Mouse (Mus musculus) midbrain, embryonic 13.5 days (tissue): ENCODE measurements around the gene Col4a3bp. TPM values are rescaled to one million over a fixed set of nuclear protein-coding genes. Genes with fewer than 3 reads are reported as not detected.

Source experiments
- ATAC-seq: fragments of 200-750 bp; cut with Nextera tagmentation; 2 replicates; pipeline ENCODE4 v1.8.0; 2017; ENCODE audit warnings: mild to moderate bottlenecking, moderate TSS enrichment, moderate library complexity
- H3K27ac ChIP-seq: fragments of 300-500 bp; sonication (generic); 2 replicates; pipeline ENCODE4 v1.5.1; 2015; ENCODE audit warnings: inconsistent platforms, mild to moderate bottlenecking, moderate library complexity
- H3K27me3 ChIP-seq: fragments of 300-500 bp; sonication (generic); 2 replicates; pipeline ENCODE4 v1.6.1; 2015; ENCODE audit warnings: mild to moderate bottlenecking, inconsistent platforms
- H3K36me3 ChIP-seq: fragments of 300-500 bp; sonication (generic); 2 replicates; pipeline ENCODE4 v1.6.1; 2015; ENCODE audit warnings: mild to moderate bottlenecking, inconsistent platforms
- H3K4me1 ChIP-seq: fragments of 300-500 bp; sonication (generic); replicated peaks from 2 replicates; pipeline ENCODE4 v1.6.1; 2015; ENCODE audit warnings: inconsistent platforms
- H3K4me2 ChIP-seq: fragments of 300-500 bp; sonication (generic); replicated peaks from 2 replicates; pipeline ENCODE4 v1.6.1; 2015; ENCODE audit warnings: moderate library complexity, mild to moderate bottlenecking, inconsistent platforms
- H3K4me3 ChIP-seq: fragments of 300-500 bp; sonication (generic); replicated peaks from 2 replicates; pipeline ENCODE4 v1.5.1; 2015; ENCODE audit warnings: mild to moderate bottlenecking, inconsistent platforms
- H3K9ac ChIP-seq: fragments of 300-500 bp; sonication (generic); replicated peaks from 2 replicates; pipeline ENCODE4 v1.6.1; 2015; ENCODE audit warnings: mild to moderate bottlenecking, inconsistent platforms
- H3K9me3 ChIP-seq: fragments of 300-500 bp; sonication (generic); 2 replicates; pipeline ENCODE4 v1.6.1; 2016; ENCODE audit warnings: mild to moderate bottlenecking, inconsistent platforms
- WGBS: fragments of 180-500 bp; shearing (Covaris S2); methylation state at CpG from one replicate; pipeline ENCODE4 v1.1.7; 2015; 5-methylcytosine and 5-hydroxymethylcytosine counted together
- polyA plus RNA-seq: library from polyadenylated mRNA; unstranded; fragments of >200 nt; fragmentation: Nextera tagmentation; extraction: Ambion mirVana; gene quantifications from 2 replicates; pipeline ENCODE4 v1.2.1, GENCODE M21; 2015

The Col4a3bp gene
- polyA plus RNA-seq, 1 experiment from 2014 or later: 8.4 TPM

DNA sequence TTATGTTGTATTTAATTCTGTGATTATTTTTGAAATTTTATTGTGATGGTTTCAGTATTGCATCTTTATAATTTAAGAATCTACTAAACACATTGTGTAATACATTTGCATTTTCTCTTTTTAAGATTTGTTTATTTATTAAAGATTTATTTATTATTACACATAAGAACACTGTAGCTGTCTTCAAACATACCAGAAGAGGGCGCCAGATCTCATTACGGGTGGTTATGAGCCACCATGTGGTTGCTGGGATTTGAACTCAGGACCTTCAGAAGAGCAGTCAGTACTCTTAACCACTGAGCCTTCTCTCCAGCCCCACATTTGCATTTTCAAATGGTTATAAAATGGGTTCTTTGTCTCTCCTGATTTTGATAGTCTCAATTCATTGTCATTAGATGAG lies 2.1 kb downstream of the Col4a3bp start:
- H3K4me1 ChIP-seq: peaks cover 17% of the 10 kb centered on the region

DNA sequence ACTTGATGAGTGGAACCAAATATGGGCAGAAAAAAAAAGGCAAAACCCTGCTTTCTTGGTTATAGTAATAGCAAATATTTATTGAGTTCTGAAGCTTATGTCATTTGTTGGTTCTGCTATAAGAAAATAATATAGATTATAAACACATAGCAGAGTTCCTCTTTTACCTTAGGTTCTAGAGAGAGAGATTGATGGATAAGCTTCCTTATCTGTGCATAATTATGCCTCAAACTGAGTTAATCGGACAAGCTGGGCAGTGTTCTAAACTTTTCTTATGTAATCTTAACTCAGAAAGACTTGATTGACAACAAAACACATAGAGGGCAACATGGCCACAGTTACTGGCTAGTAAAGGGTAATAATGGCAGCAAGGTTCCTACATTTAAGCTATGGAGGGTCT lies 4.8 kb downstream of the Col4a3bp start:
- Histone ChIP-seq H3K4me1 (peaks cover 15% of the 10 kb centered on the region), H3K4me2 (no peak overlapping the region), H3K27me3 (no peaks in the 10 kb centered on the region), H3K27ac (no peak overlapping the region), H3K36me3 (no peaks in the 10 kb centered on the region), H3K4me3 (no peak overlapping the region), H3K9ac (no peak overlapping the region), H3K9me3 (no peaks in the 10 kb centered on the region)
- ATAC-seq: no peak
- WGBS: 88% methylated on average over 1 of the region's 1 CpGs

More for the DNA sequence above, 2.1 kb downstream of the Col4a3bp start:
- no peak overlapping the region for H3K9ac ChIP-seq
- 62% methylated on average over 2 of the region's 2 CpGs for WGBS
- H3K27ac ChIP-seq: no peak overlapping the region
- H3K4me2 ChIP-seq: no peak overlapping the region
- H3K36me3 ChIP-seq: no peaks in the 10 kb centered on the region
- no peaks in the 10 kb centered on the region for H3K27me3 ChIP-seq
- ATAC-seq: no peak
- H3K9me3 ChIP-seq: no peaks in the 10 kb centered on the region
- H3K4me3 ChIP-seq: no peak overlapping the region

DNA sequence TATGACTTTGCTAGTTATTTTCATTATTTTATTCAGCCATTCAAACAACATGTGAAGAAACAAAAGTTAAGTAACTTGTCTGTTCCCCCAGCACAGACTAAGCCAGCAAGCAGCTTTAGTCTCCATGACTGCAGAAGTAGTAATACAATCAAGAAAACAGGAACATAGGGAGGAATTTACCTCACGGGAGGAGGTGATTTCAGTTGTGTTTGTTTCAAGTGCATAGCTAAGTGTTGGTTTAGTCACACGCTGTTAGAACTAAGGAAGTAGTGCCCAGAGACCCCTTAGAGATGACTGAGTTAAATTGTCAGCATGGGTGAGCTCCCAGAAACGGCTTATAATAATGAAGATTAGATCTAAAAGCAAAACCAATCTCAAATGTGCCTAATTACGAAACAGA lies 5.5 kb downstream of the Col4a3bp start:
- H3K4me1 ChIP-seq: peaks cover 15% of the 10 kb centered on the region
- H3K4me3 ChIP-seq: no peak overlapping the region
- H3K9ac ChIP-seq: no peak overlapping the region
- H3K27me3 ChIP-seq: no peaks in the 10 kb centered on the region
- H3K9me3 ChIP-seq: no peaks in the 10 kb centered on the region
- no peaks in the 10 kb centered on the region for H3K36me3 ChIP-seq
- 69% methylated on average over 4 of the region's 4 CpGs for WGBS
- ATAC-seq: no peak
- H3K27ac ChIP-seq: no peak overlapping the region
- H3K4me2 ChIP-seq: no peak overlapping the region

DNA sequence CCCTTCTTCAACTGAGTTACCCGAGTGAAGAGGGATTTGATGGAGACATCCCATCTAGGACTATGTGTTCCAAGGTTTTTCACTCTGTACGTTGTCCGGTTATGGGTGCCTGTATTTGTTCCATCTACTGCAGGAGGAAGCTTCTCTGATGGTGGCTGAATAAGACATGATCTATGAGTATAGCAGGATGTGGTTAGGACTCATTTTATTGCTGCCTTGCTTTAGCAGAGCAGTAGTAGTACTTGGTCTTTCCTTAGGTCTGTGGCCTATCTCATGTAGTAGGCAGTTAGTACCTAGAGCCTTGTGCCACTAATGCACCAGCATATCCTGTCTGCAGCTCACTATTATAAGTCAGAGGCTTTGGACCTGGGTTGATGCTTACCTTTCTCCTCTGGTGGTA lies 12.7 kb downstream of the Col4a3bp start:
- 98% methylated on average over 3 of the region's 3 CpGs for WGBS
- H3K9ac ChIP-seq: no peak overlapping the region
- no peak for ATAC-seq

DNA sequence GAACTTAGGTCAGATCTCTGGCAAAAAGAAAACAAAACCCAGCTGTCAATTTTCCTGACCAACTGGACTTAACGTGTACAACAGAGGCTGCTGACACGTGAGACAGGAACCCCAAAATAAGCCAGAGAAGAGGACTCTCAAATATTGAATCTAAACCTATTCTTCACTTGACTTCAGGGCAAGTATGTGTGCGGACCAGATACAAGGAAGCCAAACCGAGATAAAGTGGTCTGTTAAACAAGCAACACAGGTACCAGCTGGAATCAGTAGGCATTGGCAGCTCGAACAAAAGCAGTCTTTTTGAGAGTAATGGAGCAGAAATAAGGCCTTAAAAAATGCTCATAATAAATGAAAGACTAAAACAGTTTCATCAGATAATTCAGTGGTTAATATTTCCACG lies 25.6 kb downstream of the Col4a3bp start:
- Histone ChIP-seq H3K27me3 (no peaks in the 10 kb centered on the region), H3K9me3 (no peaks in the 10 kb centered on the region), H3K4me3 (no peak overlapping the region), H3K36me3 (peaks cover 6% of the 10 kb centered on the region), H3K9ac (no peak overlapping the region), H3K4me2 (no peak overlapping the region), H3K4me1 (0 out of 2 replicates have a peak, but pooled peaks cover 5% of the 10 kb centered on the region), H3K27ac (no peak overlapping the region)
- ATAC-seq: no peak
- WGBS: 71% methylated on average over 6 of the region's 6 CpGs

More for the DNA sequence above, 12.7 kb downstream of the Col4a3bp start:
- H3K36me3 ChIP-seq: 0 out of 2 replicates have a peak, but pooled peaks cover 5% of the 10 kb centered on the region
- H3K27me3 ChIP-seq: no peaks in the 10 kb centered on the region
- H3K4me1 ChIP-seq: no peaks in the 10 kb centered on the region
- no peak overlapping the region for H3K27ac ChIP-seq
- no peak overlapping the region for H3K4me3 ChIP-seq
- no peak overlapping the region for H3K4me2 ChIP-seq
- no peaks in the 10 kb centered on the region for H3K9me3 ChIP-seq

DNA sequence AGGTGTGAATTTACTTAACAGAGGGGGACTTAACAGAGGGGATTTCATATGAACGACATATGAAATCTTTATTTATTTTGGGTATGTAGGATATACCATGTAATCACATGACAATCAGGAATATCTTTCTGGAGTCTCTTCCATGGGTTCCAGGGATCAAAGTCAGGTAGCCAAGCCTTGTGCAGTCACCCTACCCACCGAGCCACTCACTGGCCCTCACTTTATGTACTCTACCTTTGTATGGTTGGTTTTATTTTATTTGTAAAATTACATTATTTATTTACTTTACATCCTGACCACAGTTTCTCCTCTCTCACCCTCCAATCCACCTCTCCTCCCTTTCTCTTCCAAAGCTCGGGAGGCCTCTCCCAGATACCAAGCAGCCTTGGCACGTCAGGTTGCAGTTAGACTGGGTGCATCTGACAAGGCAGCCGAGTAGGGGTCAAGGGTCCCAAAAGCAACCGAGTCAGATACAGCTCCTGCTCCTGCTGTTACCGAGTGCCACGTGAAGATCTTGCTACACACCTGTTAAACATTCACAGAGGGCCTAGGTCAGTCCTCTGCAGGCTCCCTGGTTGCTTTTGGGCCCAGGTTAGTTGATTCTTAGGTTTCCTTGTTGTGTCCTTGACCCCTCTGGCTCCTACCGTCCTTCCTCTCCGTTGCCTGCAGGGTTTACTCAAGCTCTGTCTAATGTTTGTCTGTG lies 28.0 kb downstream of the Col4a3bp start:
- Histone ChIP-seq H3K4me1 (0 out of 2 replicates have a peak, but pooled peaks cover 5% of the 10 kb centered on the region), H3K9ac (no peak overlapping the region), H3K4me2 (no peak overlapping the region), H3K27ac (no peak overlapping the region), H3K4me3 (no peak overlapping the region), H3K27me3 (no peaks in the 10 kb centered on the region), H3K9me3 (no peaks in the 10 kb centered on the region), H3K36me3 (peaks cover 8% of the 10 kb centered on the region)
- no peak for ATAC-seq
- 59% methylated on average over 10 of the region's 10 CpGs for whole genome bisulfite sequencing

DNA sequence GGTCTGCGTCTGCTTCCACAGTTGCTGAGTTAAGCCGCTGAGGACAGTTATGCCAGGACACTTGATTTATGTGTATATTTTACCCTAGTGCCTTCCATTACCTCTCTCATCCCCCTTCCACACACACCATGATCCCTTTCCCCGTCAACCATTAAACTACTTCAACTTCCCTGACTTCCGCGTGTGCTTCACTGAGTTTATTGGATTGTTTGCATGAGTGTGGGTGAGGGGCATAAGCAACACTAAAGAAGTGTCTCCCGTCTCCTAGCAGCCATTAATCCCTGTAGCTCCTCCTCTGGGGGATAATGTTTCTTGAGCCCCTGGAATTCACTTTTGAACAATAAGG lies 28.6 kb downstream of the Col4a3bp start:
- Histone ChIP-seq H3K4me2 (no peak overlapping the region), H3K9me3 (no peaks in the 10 kb centered on the region), H3K4me3 (no peak overlapping the region), H3K4me1 (0 out of 2 replicates have a peak, but pooled peaks cover 5% of the 10 kb centered on the region), H3K27me3 (no peaks in the 10 kb centered on the region), H3K9ac (no peak overlapping the region), H3K36me3 (peaks cover 8% of the 10 kb centered on the region), H3K27ac (no peak overlapping the region)
- ATAC-seq: no peak
- 51% methylated on average over 6 of the region's 6 CpGs for WGBS

DNA sequence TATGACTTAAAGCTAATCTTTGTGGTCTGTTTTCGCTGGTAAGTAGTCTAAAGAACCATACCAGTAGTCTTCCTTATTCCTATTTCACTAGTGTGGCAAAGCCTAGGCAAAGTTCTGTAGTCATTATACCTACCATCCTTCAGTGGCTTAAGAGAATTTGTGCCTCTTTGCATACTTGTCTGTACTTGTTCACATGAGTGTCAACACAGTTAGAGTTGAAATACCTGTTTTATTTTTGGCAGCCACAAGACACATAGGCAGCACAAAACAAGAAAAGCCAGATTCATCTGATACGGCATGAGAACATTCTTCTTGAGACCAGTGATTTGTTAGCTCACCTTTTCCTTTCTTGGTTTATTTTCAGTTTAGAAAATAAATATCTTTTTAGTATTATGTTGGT lies 31.8 kb downstream of the Col4a3bp start:
- Histone ChIP-seq H3K4me3 (no peak overlapping the region), H3K9ac (no peak overlapping the region), H3K4me2 (no peak overlapping the region), H3K27ac (no peak overlapping the region), H3K4me1 (0 out of 2 replicates have a peak, but pooled peaks cover 5% of the 10 kb centered on the region), H3K9me3 (no peaks in the 10 kb centered on the region), H3K36me3 (peaks cover 8% of the 10 kb centered on the region), H3K27me3 (no peaks in the 10 kb centered on the region)
- no peak for ATAC-seq
- 88% methylated on average over 2 of the region's 2 CpGs for WGBS

DNA sequence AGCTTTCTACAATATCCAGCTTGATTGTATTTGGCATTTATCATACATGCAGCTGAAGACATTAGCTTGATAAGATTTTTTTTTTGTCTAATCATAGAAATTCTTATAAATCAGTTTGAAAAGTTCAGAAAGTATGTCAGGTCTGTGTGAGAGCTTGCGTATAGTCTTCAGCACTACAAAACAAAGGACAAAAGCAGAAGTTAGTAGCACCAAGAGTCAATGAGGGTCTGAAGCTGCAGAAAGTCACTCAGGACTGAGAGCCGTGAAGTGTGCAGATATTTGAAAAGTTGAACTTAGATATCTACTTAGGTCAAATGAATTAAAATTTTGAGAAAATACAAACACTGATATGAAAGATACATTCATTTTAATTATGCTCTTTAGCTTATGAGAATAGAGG lies 36.7 kb downstream of the Col4a3bp start:
- no peaks in the 10 kb centered on the region for H3K36me3 ChIP-seq
- H3K27me3 ChIP-seq: no peaks in the 10 kb centered on the region
- H3K9ac ChIP-seq: no peak overlapping the region
- H3K4me1 ChIP-seq: no peaks in the 10 kb centered on the region
- no peak overlapping the region for H3K27ac ChIP-seq
- H3K4me2 ChIP-seq: no peak overlapping the region
- H3K9me3 ChIP-seq: no peaks in the 10 kb centered on the region
- ATAC-seq: no peak
- 86% methylated on average over 2 of the region's 2 CpGs for WGBS
- H3K4me3 ChIP-seq: no peak overlapping the region

DNA sequence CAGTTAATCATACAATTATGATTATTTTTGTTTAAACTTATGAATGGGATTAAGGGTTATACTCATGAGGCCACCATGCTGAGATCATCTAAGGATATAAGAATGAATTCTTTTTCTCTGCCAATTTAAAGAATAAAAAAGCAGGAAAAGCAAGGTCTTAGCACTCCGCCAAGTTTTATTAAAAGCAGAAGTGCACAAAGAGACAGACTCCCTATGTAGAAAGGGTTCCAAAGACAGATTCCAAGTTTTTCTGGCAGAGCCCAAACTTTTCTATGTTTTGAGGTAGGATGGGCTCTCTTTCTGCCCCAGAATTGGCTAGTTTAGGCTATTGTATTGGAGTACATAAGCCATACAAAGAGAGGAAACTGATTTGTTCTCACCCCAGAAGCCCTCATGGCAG lies 37.6 kb downstream of the Col4a3bp start:
- H3K4me2 ChIP-seq: no peak overlapping the region
- H3K9ac ChIP-seq: no peak overlapping the region
- no peak for ATAC-seq
- no peaks in the 10 kb centered on the region for H3K9me3 ChIP-seq
- no peaks in the 10 kb centered on the region for H3K27me3 ChIP-seq
- H3K27ac ChIP-seq: no peak overlapping the region
- WGBS: 72% methylated on average over 1 of the region's 1 CpGs
- H3K4me1 ChIP-seq: no peaks in the 10 kb centered on the region
- H3K4me3 ChIP-seq: no peak overlapping the region
- no peaks in the 10 kb centered on the region for H3K36me3 ChIP-seq

DNA sequence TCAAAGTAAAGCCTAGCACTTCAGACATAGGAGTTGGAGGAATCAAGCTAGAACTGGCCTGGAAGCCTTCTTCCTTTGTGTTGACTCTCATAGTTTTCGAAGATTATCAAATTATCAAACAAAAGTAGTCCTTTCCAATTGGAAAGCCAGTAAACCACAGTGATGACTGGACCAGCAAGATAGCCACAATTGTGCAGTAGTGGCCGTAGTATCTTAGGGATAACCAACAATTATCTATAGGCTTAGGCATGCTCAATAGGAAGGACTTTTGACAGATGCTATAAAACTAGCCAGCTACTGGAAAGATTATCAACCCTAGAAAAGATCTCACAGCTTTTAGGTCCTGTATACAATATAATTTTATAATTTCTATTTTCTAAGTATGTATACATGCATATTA lies 41.8 kb downstream of the Col4a3bp start:
- Histone ChIP-seq H3K4me1 (peaks cover 7% of the 10 kb centered on the region), H3K9ac (no peak overlapping the region), H3K36me3 (no peaks in the 10 kb centered on the region), H3K27me3 (no peaks in the 10 kb centered on the region), H3K4me2 (no peak overlapping the region), H3K9me3 (no peaks in the 10 kb centered on the region), H3K4me3 (no peak overlapping the region), H3K27ac (no peak overlapping the region)
- 100% methylated on average over 2 of the region's 2 CpGs for WGBS
- ATAC-seq: no peak

DNA sequence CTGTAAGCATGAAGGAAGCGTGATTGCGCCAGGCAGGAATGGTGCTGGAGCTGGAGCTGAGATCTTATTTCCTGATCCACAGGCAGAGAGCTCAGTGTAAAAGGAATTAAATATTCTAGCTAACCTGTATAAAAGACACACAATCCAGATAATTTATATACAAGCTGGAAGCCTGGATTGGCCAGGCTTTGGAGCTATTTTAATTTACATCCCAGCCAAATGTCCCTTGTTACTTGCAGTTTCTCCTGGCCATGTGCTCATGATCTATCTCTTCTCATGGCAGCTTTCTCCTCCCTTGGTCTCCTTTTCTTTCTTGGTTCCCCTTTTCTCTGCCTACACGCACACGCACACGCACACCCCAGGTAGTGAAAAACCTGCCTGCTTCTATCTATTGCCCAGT lies 44.1 kb downstream of the Col4a3bp start:
- Histone ChIP-seq H3K27ac (no peak overlapping the region), H3K9ac (no peak overlapping the region), H3K36me3 (no peaks in the 10 kb centered on the region), H3K4me3 (no peak overlapping the region), H3K4me2 (no peak overlapping the region), H3K4me1 (peaks cover 7% of the 10 kb centered on the region), H3K27me3 (no peaks in the 10 kb centered on the region), H3K9me3 (no peaks in the 10 kb centered on the region)
- no peak for ATAC-seq
- WGBS: 97% methylated on average over 5 of the region's 5 CpGs

DNA sequence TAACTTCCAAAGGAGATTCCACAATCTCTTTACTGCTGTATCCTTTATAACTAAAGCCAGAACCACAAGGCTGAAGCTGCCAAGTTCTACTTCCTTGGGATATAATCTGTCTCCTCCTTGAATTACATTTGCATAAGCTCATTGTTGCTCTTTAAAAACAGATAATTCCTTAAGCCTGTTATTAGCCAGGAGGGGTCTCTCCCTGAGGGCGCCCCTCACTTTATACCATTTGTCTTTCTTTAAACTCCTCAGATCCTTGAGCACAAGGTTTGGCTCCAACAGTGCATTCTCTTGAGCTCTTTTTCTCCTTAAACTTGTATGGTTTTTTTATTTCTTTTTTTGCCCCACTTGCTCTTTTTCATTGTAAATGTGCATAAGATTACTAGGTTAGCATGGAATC lies 46.2 kb downstream of the Col4a3bp start:
- Histone ChIP-seq H3K27ac (no peak overlapping the region), H3K9ac (no peak overlapping the region), H3K9me3 (no peaks in the 10 kb centered on the region), H3K4me1 (peaks cover 7% of the 10 kb centered on the region), H3K4me3 (no peak overlapping the region), H3K4me2 (no peak overlapping the region), H3K27me3 (no peaks in the 10 kb centered on the region), H3K36me3 (no peaks in the 10 kb centered on the region)
- ATAC-seq: no peak
- 37% methylated on average over 1 of the region's 1 CpGs for WGBS
